Comparison of ENCODE assay signal across 10 mouse cellular contexts in the genomic region with DNA sequence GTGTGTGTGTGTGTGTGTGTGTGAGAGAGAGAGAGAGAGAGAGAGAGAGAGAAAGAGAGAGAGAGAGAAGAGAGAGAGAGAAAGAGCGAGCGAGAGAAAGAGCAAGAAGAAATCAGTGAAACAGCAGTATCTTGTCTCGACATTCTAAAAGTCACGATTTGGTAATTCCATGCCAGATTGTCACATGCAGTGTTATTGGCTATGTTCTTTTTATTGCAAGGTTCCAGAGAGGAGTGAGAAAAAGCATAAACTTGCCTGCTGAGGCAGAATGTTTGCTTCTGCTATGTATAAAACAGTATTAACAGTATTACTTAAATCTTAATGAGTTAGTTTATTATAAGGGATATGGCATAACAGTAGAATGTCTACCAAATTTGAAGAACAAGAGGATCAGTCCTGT. TPM values are rescaled to one million over a fixed set of nuclear protein-coding genes. Genes with fewer than 3 reads are reported as not detected.
DNase-seq lines count a peak whose midpoint lies in the region; ATAC-seq lines count a peak whose summit lies in the region.
"Had no signal": no experiment of that assay in that cellular context is flagged by ENCODE, and none has a peak within 500 bp of the region (broad histone marks: within the 10 kb centered on the region; RNA-seq: fewer than 3 reads in every experiment).

No protein-coding gene starts in this region.

- DNase-seq in heart, postnatal 25 days (ENCODE audit: low spot score): no peak
- peak; percentile 50 for DNase-seq in adipocyte (ENCODE audit: low spot score)
- DNase-seq in hindbrain, embryonic 11.5 days (ENCODE audit: low spot score): no peak
- no peak for DNase-seq in cerebellum, postnatal 25 days
- DNase-seq in spleen, postnatal 14 days (ENCODE audit: low spot score in 2 of 2): no peak

- 65% methylated on average over 4 of the region's 4 CpGs for WGBS in heart, embryonic 13.5 days
- 70% methylated on average over 4 of the region's 4 CpGs for WGBS in hindbrain, embryonic 11.5 days
- 66% methylated on average over 4 of the region's 4 CpGs for WGBS in midbrain, embryonic 12.5 days

- peak overlapping the region; percentile 80 for H3K4me2 ChIP-seq in heart, embryonic 13.5 days
- H3K4me2 ChIP-seq in hindbrain, embryonic 11.5 days (replicated peaks; ENCODE audit: low read depth, low read length): peak overlapping the region; percentile 76
- peak overlapping the region; percentile 68 for H3K4me2 ChIP-seq in midbrain, embryonic 12.5 days (replicated peaks)

- H3K4me1 ChIP-seq in heart, embryonic 13.5 days: peaks cover 26% of the 10 kb centered on the region
- peaks cover 2% of the 10 kb centered on the region; the same call in 1 of the 2 replicates for H3K4me1 ChIP-seq in hindbrain, embryonic 11.5 days (replicated peaks; ENCODE audit: control insufficient read depth, insufficient read depth, low read length)
- H3K4me1 ChIP-seq in midbrain, embryonic 12.5 days: peaks cover 20% of the 10 kb centered on the region

- no peak for ATAC-seq in heart, embryonic 13.5 days (ENCODE audit: extremely low read depth, insufficient number of reproducible peaks, low FRiP score, low TSS enrichment)
- ATAC-seq in hindbrain, embryonic 11.5 days (ENCODE audit: low FRiP score): no peak
- no peak for ATAC-seq in midbrain, embryonic 12.5 days (ENCODE audit: low FRiP score, low read depth)
- no peak for ATAC-seq in granulocyte monocyte progenitor cell, adult 5-6 weeks (replicated peaks; ENCODE audit: poor library complexity, severe bottlenecking)

- intact Hi-C loops in heart, postnatal 25 days (cut with DNase I): loop anchor here (1.0 to 10.0 kb wide), 6 partner anchors 10 to 1971 kb away; a partner anchor contains a TSS

- peak overlapping the region; percentile 98 for H3K27ac ChIP-seq in heart, embryonic 13.5 days (replicated peaks)
- peak overlapping the region; percentile 95 for H3K27ac ChIP-seq in hindbrain, embryonic 11.5 days (ENCODE audit: low read depth, low read length)
- peak overlapping the region; percentile 96 for H3K27ac ChIP-seq in midbrain, embryonic 12.5 days (replicated peaks)

- H3K36me3 ChIP-seq in heart, embryonic 13.5 days: no peaks in the 10 kb centered on the region
- H3K36me3 ChIP-seq in hindbrain, embryonic 11.5 days (ENCODE audit: control insufficient read depth, insufficient read depth, low read length): no peaks in the 10 kb centered on the region
- H3K36me3 ChIP-seq in midbrain, embryonic 12.5 days: no peaks in the 10 kb centered on the region

- H3K9me3 ChIP-seq in heart, embryonic 13.5 days: no peaks in the 10 kb centered on the region
- no peaks in the 10 kb centered on the region for H3K9me3 ChIP-seq in hindbrain, embryonic 11.5 days (ENCODE audit: control insufficient read depth, low read length)
- H3K9me3 ChIP-seq in midbrain, embryonic 12.5 days: no peaks in the 10 kb centered on the region
- H3K9me3 ChIP-seq: G1E had no signal

- peak overlapping the region; percentile 80 for H3K9ac ChIP-seq in heart, embryonic 13.5 days
- peak overlapping the region; percentile 66; the same call in 1 of the 2 replicates for H3K9ac ChIP-seq in hindbrain, embryonic 11.5 days (ENCODE audit: low read depth, low read length)
- peak overlapping the region; percentile 66 for H3K9ac ChIP-seq in midbrain, embryonic 12.5 days (replicated peaks)

- H3K27me3 ChIP-seq in heart, embryonic 13.5 days (replicated peaks): no peaks in the 10 kb centered on the region
- H3K27me3 ChIP-seq in hindbrain, embryonic 11.5 days (ENCODE audit: control insufficient read depth, insufficient read depth, low read length): no peaks in the 10 kb centered on the region
- H3K27me3 ChIP-seq in midbrain, embryonic 12.5 days: no peaks in the 10 kb centered on the region

- H3K4me3 ChIP-seq in heart, embryonic 13.5 days: peak overlapping the region; percentile 57
- peak overlapping the region; percentile 43 for H3K4me3 ChIP-seq in hindbrain, embryonic 11.5 days (ENCODE audit: low read depth, low read length)
- H3K4me3 ChIP-seq in midbrain, embryonic 12.5 days: peak overlapping the region; percentile 47

RNA-seq across cellular contexts. Expression of a gene that starts 2.0 kb away (rescaled TPM):
- 50.1 and 54.5 TPM in 2 replicates for polyA plus RNA-seq in heart, embryonic 13.5 days (2015; fragmentation: Nextera tagmentation; extraction: Ambion mirVana)
- 10 to 100 TPM; 73.7 to 74.9 TPM for total RNA-seq in heart, postnatal 25 days (2021)
- 21.0 and 26.1 TPM in 2 replicates for polyA plus RNA-seq in hindbrain, embryonic 11.5 days (2014; fragmentation: Nextera tagmentation; extraction: Ambion mirVana)
- 28.7 and 29.9 TPM in 2 replicates for polyA plus RNA-seq in midbrain, embryonic 12.5 days (2016; fragmentation: Nextera tagmentation; extraction: Ambion mirVana)
- total RNA-seq in granulocyte monocyte progenitor cell, adult 5-6 weeks (2014; fragmentation: Nextera tagmentation): 57.7 and 70.7 TPM in 2 replicates
- 274 and 374 TPM in 2 replicates for total RNA-seq in granulocyte monocyte progenitor cell, adult 5-6 weeks (2017)

RNA-seq across cellular contexts. Expression of a gene that starts 2.2 kb away (rescaled TPM):
- 0.59 and 0.68 TPM in 2 replicates for polyA plus RNA-seq in heart, embryonic 13.5 days (2015; fragmentation: Nextera tagmentation; extraction: Ambion mirVana)
- 1 to 10 TPM; 1.5 to 1.9 TPM for total RNA-seq in heart, postnatal 25 days (2021)
- 0.79 and 0.84 TPM in 2 replicates for polyA plus RNA-seq in hindbrain, embryonic 11.5 days (2014; fragmentation: Nextera tagmentation; extraction: Ambion mirVana)
- 1.1 TPM in 2 replicates for polyA plus RNA-seq in midbrain, embryonic 12.5 days (2016; fragmentation: Nextera tagmentation; extraction: Ambion mirVana)
- 2.4 and 4.1 TPM in 2 replicates for total RNA-seq in granulocyte monocyte progenitor cell, adult 5-6 weeks (2014; fragmentation: Nextera tagmentation)
- total RNA-seq in granulocyte monocyte progenitor cell, adult 5-6 weeks (2017): 173 TPM in 2 replicates

RNA-seq across cellular contexts. Expression of a gene that starts 9.6 kb away (rescaled TPM):
- polyA plus RNA-seq in heart, embryonic 13.5 days (2015; fragmentation: Nextera tagmentation; extraction: Ambion mirVana): not detected in 2 replicates
- total RNA-seq in heart, postnatal 25 days (2021): not detected
- polyA plus RNA-seq in hindbrain, embryonic 11.5 days (2014; fragmentation: Nextera tagmentation; extraction: Ambion mirVana): 0.17 TPM in 1 of 2 replicates, not detected in the other
- not detected in 2 replicates for polyA plus RNA-seq in midbrain, embryonic 12.5 days (2016; fragmentation: Nextera tagmentation; extraction: Ambion mirVana)
- not detected in 2 replicates for total RNA-seq in granulocyte monocyte progenitor cell, adult 5-6 weeks (2014; fragmentation: Nextera tagmentation)
- 1.0 TPM in 1 of 2 replicates, not detected in the other for total RNA-seq in granulocyte monocyte progenitor cell, adult 5-6 weeks (2017)
- polyA plus RNA-seq: frontal cortex, adult 2 months; G1E had no signal

RNA-seq across cellular contexts. Expression of a gene that starts 12.3 kb away (rescaled TPM):
- 2.4 and 3.7 TPM in 2 replicates for polyA plus RNA-seq in heart, embryonic 13.5 days (2015; fragmentation: Nextera tagmentation; extraction: Ambion mirVana)
- 10 to 100 TPM; 42.4 to 60.8 TPM for total RNA-seq in heart, postnatal 25 days (2021)
- 4.5 and 4.9 TPM in 2 replicates for polyA plus RNA-seq in hindbrain, embryonic 11.5 days (2014; fragmentation: Nextera tagmentation; extraction: Ambion mirVana)
- polyA plus RNA-seq in midbrain, embryonic 12.5 days (2016; fragmentation: Nextera tagmentation; extraction: Ambion mirVana): 5.8 and 6.8 TPM in 2 replicates
- 14.3 and 82.6 TPM in 2 replicates for total RNA-seq in granulocyte monocyte progenitor cell, adult 5-6 weeks (2014; fragmentation: Nextera tagmentation)
- 308 and 366 TPM in 2 replicates for total RNA-seq in granulocyte monocyte progenitor cell, adult 5-6 weeks (2017)

RNA-seq across cellular contexts. Expression of a gene that starts 24.7 kb away (rescaled TPM):
- polyA plus RNA-seq in heart, embryonic 13.5 days (2015; fragmentation: Nextera tagmentation; extraction: Ambion mirVana): 10.3 and 10.7 TPM in 2 replicates
- total RNA-seq in heart, postnatal 25 days (2021): 10 to 100 TPM; 48.9 to 50.3 TPM
- 3.4 and 4.2 TPM in 2 replicates for polyA plus RNA-seq in hindbrain, embryonic 11.5 days (2014; fragmentation: Nextera tagmentation; extraction: Ambion mirVana)
- 3.1 and 3.3 TPM in 2 replicates for polyA plus RNA-seq in midbrain, embryonic 12.5 days (2016; fragmentation: Nextera tagmentation; extraction: Ambion mirVana)
- total RNA-seq in granulocyte monocyte progenitor cell, adult 5-6 weeks (2014; fragmentation: Nextera tagmentation): 7.9 and 19.9 TPM in 2 replicates
- 7.6 and 9.7 TPM in 2 replicates for total RNA-seq in granulocyte monocyte progenitor cell, adult 5-6 weeks (2017)
- polyA plus RNA-seq: G1E had no signal
